Mouse (Mus musculus) kidney, postnatal 4 days (tissue): ENCODE results near the gene Slitrk1.

Source experiments
- DNase-seq, 2 experiments: peaks; one replicate each; pipeline ENCODE4 v3.0.0; 2021; ENCODE audit warnings: mixed read lengths in 2 of 2

Slitrk1 gene

DNA sequence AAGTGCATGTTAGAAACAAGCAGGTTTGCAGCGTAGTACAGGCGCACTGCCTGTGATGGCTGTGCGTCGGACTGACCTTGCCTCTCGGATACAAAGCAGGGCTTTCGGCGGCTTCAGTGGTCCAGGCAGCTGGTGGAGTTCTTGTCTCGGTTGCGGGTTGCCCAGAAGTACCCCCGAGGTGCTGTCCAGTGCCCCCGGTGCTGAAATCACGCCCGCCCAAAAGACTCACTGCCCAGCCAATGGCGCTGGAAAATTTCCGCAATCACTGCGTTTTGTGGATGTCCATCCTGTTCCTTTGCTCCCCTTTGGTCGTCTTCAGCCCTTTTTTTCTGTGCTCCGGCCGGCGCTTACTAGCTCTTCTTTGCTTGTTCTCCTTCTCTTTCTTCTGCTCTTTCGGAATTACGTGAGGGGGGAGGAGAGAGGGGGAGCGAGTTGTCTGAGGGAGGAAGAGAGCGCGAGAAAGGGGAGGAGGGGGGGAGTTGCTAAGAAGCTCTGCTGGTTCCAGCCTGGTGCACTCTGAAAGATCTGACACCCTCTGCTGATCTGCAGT lies at the start of gene Slitrk1:
Slitrk1 (minus strand) TSS at position 445 of the 550 bp plus-strand sequence.
- peak; percentile 79 to 83 for DNase-seq

DNA sequence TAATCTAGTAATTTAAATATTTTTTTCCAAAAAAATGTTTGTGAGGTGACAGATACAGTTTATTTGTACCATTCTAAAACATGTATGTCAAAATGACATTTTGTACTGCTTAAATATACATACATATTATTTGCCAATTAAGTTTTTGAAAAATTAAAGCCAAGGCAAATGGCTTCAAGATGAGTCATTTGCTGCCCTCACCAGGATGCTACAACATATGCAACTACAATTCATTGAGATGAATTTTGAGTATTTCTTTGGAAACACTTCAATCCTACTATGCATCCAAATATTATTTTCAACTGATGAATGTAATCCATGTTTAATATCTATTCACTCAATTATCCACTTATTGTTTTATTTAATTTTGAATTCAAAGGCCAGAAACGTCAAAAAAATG lies 21.8 kb upstream of the Slitrk1 start:
- no peak for DNase-seq

DNA sequence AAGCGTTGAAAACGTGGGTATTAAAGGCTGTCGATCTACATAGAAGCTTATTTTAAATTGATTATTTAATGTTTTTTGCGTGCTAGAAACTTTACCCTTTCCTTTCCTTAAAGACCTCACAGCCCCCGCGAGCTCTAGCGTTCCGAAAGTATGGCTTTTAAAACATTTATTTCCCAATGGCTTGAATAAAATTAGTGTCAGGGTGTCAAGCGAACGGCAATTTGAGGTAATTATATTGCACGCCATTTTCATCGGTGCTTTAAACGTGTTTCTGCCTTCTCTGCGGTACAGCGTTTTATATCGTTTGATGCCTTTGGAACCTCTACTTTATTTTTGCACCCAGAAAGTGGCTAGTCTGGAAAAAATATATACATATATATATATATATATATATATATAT lies 378 bp upstream of the Slitrk1 start:
- DNase-seq, result no peak

DNA sequence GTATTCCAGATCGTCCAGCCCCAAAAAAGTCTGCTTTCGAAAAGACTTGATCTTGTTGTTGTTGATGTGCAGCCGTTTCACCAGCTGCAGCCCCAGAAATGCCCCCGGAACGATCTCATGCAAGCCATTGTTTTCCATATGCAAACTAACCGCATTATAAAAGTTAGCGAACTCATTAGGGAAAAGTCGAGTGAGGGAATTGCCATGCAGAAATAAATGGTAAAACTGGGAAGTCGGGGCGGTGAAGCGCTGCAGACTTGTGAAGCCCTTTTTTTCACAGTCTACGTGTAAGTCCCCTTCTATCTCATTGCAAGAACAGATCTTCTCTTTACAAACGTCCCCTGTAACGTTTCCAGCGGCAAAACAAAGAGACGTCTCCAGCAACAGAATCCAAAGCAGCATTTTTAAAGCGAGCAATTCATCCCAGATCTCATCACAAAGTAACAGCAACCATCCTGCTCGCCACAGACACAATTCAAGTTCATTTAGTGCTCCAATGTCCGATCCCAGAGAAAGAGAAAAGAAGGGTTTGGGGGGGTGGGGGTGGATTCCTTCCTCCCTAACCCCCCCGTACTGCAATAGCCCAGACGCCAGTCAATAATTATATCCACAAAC lies 975 bp downstream of the Slitrk1 start:
- peak in 1 of 2 experiments; percentile 3 for DNase-seq

DNA sequence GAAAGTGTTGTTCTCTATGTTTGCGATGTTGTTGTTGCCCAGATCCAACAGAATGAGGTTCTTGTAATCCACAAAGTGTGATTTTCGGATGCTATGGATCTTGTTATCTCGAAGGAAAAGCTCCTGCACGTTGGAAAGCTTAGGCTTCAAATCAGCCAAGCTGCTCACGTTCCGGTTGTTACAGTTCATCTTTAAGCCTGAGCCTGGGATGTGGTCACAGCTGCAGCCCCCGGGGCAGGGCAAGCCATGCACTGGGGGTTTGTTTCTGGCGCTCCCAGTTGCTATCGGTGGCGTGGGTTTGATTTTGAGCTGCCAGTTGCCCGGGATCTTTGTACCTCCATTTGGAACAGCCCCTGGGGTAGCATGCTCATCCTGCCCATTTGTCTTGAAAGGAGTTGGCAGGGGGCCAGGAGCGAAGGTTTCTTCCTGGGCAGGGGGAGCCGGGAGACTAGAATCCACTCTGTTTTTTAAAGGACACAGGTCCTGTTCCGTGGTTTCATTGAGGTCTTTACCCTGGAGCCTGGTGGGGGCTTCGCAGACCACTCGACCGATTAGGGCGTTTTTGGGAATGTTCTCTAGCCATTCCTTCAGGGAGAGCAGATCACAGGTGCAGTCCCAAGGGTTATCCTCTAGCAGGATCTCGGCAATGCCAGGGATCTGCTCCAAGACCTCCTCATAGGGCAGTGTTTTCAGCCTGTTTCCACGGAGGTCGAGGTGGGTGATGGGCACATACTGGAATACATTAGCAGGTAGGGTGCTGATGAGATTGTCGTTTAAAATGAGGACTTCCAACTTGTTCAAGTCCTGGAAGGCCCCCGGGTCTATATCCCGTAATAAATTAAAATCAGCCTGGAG lies 1.7 kb downstream of the Slitrk1 start:
- peak; percentile 39 to 49 for DNase-seq

DNA sequence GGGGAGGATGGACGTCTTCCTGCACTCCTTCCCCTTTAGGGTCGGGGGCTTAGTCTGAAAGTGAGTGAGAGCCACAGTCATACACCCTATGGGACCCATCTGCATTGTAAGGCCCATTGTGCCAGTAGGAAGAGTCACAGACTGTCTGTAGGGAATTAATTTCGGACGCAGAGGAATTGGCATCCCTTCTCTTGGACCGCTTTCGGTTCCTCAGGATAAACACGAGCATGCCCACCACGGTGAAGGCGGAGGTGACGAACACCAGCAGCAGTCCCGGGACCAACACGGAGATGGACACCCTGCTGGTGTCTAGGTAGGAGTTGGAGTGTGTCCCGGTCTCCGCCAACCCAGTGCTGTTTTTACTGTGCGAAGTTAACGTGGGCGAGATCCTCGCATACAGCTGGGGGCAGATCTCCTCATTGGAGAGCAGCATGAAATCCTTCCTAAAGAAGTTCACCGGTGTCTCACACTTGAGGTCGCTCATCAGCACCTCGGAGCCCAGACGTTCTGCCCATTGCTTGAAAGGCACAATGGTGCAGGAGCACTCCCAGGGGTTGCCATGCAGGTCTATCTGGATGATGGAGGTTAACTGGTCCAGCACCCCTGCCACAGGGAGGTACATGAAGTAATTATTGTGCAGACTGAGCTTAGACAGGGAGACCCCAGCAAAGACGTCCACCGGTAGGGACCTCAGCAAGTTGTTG lies 2.7 kb downstream of the Slitrk1 start:
- peak; percentile 1 to 8 for DNase-seq

DNA sequence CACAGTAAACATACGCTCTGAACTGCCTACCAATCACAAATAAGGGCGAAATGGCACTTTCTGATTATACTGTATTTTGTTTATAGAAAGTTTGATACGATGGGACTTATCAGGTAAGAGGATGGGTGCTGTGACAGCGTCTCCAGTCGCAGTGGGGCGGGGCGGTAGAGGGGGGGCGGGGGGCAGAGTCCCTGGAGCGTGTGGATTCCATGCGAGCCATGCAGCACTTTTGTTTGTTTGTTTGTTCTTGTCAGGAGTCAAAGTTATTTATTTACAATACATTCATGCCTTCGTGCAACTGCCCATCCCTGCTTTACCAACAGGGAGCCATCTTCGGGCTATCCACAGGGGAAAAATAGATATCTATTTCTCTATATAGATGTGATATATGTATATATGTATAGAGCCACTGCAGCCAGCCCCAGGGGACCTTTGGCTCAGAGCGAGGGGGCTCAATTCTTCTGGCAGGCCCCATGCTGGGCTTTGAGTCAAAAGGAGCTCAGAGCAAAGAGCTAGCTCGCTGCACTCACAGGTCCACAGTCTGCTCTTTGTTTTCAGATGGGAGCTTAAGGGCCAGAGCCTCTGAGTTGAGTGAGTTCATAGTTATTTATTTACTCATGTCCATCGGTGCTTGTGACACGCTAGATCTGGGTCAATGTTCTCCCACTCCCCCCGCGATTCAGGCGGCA lies 3.4 kb downstream of the Slitrk1 start:
- peak; percentile 10 to 27 for DNase-seq

DNA sequence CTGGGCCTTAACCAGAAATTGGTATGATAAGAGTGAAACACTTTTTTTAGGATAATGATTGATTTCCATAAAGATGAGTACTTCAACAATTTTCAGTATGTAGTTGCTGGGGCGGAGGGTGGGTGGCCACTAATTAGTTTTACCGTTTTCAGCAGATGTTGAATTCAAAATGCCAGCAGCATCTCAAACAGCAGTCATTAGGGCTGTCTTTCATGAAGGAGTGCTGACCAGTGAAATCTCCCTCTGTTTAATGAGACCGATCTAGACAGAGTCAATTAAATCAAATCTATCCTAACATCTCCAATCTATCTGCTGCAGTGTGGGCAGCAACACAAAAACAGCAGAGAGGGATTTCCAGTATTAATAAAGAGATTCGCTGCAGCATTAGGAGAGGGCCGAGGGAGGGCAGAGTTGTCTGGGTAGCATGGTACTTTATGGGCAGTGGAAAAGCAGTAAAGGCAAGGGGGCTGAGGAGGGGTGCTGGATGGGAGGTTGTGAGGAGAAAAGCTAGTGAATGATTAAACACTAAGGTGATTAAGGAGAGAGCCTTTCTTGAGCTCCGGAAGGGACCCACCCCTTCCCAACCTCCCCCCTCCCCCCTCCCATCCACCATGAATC lies 4.5 kb downstream of the Slitrk1 start:
- DNase-seq, result peak; percentile 4 to 10

DNA sequence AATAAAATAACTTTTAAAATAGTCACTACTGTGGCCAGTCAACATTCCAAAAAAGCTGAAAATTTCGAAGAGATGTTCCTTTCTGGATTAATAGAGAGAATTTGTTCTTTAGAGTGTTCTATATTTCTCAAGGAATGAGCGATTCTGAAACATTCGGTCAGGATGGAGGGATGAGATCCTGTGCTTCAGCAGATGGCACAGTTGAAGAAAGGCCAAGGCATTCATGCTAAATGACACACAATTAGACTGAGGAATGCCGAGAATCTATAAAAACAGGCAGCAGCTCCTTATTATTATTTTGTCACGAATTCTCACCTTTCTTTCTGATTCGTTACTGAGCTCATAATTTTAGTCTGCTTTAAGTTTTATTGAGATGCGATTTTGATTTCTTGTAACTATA lies 15.4 kb downstream of the Slitrk1 start:
- no peak for DNase-seq

DNA sequence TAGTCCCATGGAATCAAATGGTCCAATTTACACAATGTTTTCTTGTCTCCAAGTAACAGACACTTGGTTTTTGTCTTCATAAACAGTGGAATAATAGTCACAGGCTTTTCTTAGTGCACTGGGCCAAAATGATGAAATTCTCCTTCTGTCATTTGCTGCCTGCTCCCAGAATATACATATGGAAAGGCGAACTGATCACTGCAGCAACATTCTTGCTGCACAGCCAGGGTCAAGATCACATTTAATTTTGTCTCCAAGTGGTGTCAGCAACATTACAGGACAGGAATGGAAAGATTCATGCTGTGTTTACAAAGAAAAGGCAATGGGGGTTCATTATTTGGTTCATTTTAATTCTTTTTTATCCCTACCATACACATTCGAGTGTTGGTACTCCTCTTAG lies 18.5 kb downstream of the Slitrk1 start:
- peak in 1 of 2 experiments; percentile 1 for DNase-seq

DNA sequence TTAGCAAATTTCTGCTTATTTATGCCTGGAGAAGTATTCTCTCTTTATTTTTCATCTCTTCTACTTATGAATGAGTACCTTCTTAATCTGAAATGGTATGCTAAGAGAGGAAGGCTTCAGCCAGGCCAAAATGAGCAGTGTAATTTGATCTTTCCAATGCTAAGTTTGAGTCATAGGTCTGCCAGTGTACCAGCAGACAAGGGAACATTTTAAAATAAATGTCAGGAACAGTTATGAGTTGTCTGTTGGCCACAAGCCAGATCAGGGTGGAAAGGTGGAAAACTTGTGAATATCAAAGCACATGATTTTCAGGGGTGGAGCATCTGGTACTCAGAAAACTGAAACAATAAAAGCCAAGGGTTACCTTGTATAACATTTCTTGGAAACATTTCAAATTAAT lies 46.1 kb downstream of the Slitrk1 start:
- DNase-seq, result peak in 1 of 2 experiments; percentile 1

DNA sequence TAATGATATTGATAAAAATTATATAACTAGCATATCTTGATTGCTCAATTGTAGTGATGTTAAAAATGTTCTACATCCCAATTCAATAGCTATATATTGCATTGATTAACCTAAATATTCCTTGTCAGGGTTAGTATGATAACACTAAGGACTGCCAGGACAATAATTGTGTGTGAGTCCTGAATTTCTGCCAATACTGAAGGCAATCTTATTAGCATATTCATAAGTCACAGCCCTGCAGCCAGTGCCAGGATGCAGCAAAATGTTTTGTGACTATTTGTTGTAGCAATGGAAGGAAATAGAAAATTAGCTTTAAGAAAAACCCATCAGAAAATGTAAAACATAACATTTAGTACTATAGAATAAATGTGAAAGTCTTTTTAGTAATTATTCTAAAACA lies 49.3 kb downstream of the Slitrk1 start:
- DNase-seq, result no peak

DNA sequence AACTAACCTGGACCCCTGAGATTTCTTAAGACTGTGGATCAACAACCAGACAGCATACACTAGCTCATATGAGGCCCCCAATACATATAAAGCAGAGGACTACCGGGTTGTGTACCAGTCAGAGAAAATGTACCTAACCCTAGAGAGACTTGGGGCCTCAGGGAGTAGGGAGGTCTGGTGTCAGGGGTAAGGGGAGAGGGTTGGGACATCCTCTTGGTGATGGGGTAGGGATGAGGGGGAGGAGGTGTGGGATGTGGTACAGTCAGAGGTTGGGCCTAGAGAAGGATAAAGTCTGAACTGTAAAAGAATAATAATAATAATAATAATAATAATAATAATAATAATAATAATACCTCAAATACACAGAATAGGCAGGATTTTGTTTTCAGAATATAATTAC lies 54.6 kb downstream of the Slitrk1 start:
- no peak for DNase-seq
